Mouse (Mus musculus) myocyte (in vitro differentiated cells): ENCODE results near the gene Adap1.

Experiments
- CEBPB ChIP-seq: IDR thresholded peaks from 2 replicates; pipeline ENCODE4 v1.6.1; 2011; ENCODE audit warnings: mild to moderate bottlenecking, moderate library complexity; ENCODE audit not compliant: poor library complexity, insufficient read depth, severe bottlenecking
- E2F4 ChIP-seq: IDR thresholded peaks from one replicate; pipeline ENCODE4 v1.6.1; 2011; ENCODE audit warnings: mild to moderate bottlenecking, control low read depth, moderate library complexity; ENCODE audit not compliant: insufficient read depth
- MAX ChIP-seq: IDR thresholded peaks from one replicate; pipeline ENCODE4 v1.6.1; 2011; ENCODE audit warnings: low read depth, mild to moderate bottlenecking, control low read depth
- POLR2A ChIP-seq: IDR thresholded peaks from one replicate; pipeline ENCODE4 v1.6.1; 2011; ENCODE audit warnings: low read depth, mild to moderate bottlenecking, control low read depth, moderate library complexity; ENCODE audit not compliant: insufficient read length
- POLR2AphosphoS2 ChIP-seq: IDR thresholded peaks from one replicate; pipeline ENCODE4 v1.6.1; 2011; ENCODE audit warnings: low read depth, control low read depth; ENCODE audit not compliant: insufficient read length
- SRF ChIP-seq: IDR thresholded peaks from one replicate; pipeline ENCODE4 v1.6.1; 2011; ENCODE audit warnings: low read depth; ENCODE audit not compliant: control insufficient read depth, insufficient read length
- TCF12 ChIP-seq: IDR thresholded peaks from one replicate; pipeline ENCODE4 v1.6.1; 2011; ENCODE audit warnings: mild to moderate bottlenecking, control low read depth; ENCODE audit not compliant: poor library complexity, insufficient read depth, severe bottlenecking
- TCF3 ChIP-seq: IDR thresholded peaks from one replicate; pipeline ENCODE4 v1.6.1; 2011; ENCODE audit warnings: low read depth, control low read depth; ENCODE audit not compliant: insufficient read length
- USF1 ChIP-seq: IDR thresholded peaks from one replicate; pipeline ENCODE4 v1.6.1; 2011; ENCODE audit warnings: low read depth, mild to moderate bottlenecking, control low read depth, moderate library complexity

GRCm38 (mm10) chr5:139302101-139302500 lies 23.3 kb downstream of the Adap1 start:
- no peak for TF ChIP-seq POLR2A
- TF ChIP-seq USF1, result no peak
- no peak for TF ChIP-seq TCF12
- TF ChIP-seq E2F4, result no peak
- TF ChIP-seq POLR2AphosphoS2, result no peak
- no peak for TF ChIP-seq CEBPB
- TF ChIP-seq TCF3, result no peak
- TF ChIP-seq SRF, result no peak
- no peak for TF ChIP-seq MAX
